Mouse (Mus musculus) embryonic facial prominence, embryonic 15.5 days (tissue): ENCODE measurements around the gene Nr2c2ap. TPM values are rescaled to one million over a fixed set of nuclear protein-coding genes. Genes with fewer than 3 reads are reported as not detected.

Experiments
- microRNA-seq: library from miRNA; unstranded; fragments of <30 nt; microRNA quantifications from one replicate; pipeline ENCODE4, GENCODE M21; 2016; ENCODE audit warnings: borderline number of aligned reads
- polyA plus RNA-seq: library from polyadenylated mRNA; unstranded; fragments of >200 nt; fragmentation: Nextera tagmentation; extraction: Ambion mirVana; gene quantifications from 2 replicates; pipeline ENCODE4 v1.2.1, GENCODE M21; 2015

The Nr2c2ap gene
- polyA plus RNA-seq, 1 experiment from 2014 or later, result 33.0 TPM

Small RNA genes lying within 50 kb of the gene (microRNA-seq; reads per million reads assigned to microRNA genes)
- gene Mir7066, result not detected

Other genes starting within 250 kb of the Nr2c2ap start
- gene Cilp2, start 243.6 kb upstream of the Nr2c2ap start, polyA plus RNA-seq, result 1.1 and 1.2 TPM in 2 replicates
- gene Tssk6, start 229.1 kb upstream of the Nr2c2ap start, polyA plus RNA-seq, result 3.6 and 4.0 TPM in 2 replicates
- gene Ndufa13, start 228.8 kb upstream of the Nr2c2ap start, polyA plus RNA-seq, result 178 and 188 TPM in 2 replicates
- 4.0 and 5.3 TPM in 2 replicates for gene Yjefn3, start 228.6 kb upstream of the Nr2c2ap start, polyA plus RNA-seq
- 43.6 and 49.8 TPM in 2 replicates for gene Gatad2a, start 134.9 kb upstream of the Nr2c2ap start, polyA plus RNA-seq
- 52.7 and 61.3 TPM in 2 replicates for gene Mau2, start 88.6 kb upstream of the Nr2c2ap start, polyA plus RNA-seq
- gene Sugp1, start 88.5 kb upstream of the Nr2c2ap start, polyA plus RNA-seq, result 44.3 and 45.1 TPM in 2 replicates
- 1.4 and 2.1 TPM in 2 replicates for gene Tm6sf2, start 58.4 kb upstream of the Nr2c2ap start, polyA plus RNA-seq
- gene Hapln4, start 47.9 kb upstream of the Nr2c2ap start, polyA plus RNA-seq, result 0.43 and 0.56 TPM in 2 replicates
- gene Ncan, start 10.5 kb upstream of the Nr2c2ap start, polyA plus RNA-seq, result 0.79 and 1.5 TPM in 2 replicates
- 18.9 and 22.2 TPM in 2 replicates for gene Rfxank, start 7.8 kb downstream of the Nr2c2ap start, polyA plus RNA-seq
- 55.3 and 65.4 TPM in 2 replicates for gene Borcs8, start 8.2 kb downstream of the Nr2c2ap start, polyA plus RNA-seq
- gene Mef2b, start 8.4 kb downstream of the Nr2c2ap start, polyA plus RNA-seq, result 9.1 and 12.4 TPM in 2 replicates
- 76.4 and 77.3 TPM in 2 replicates for gene Tmem161a, start 41.0 kb downstream of the Nr2c2ap start, polyA plus RNA-seq
- gene Slc25a42, start 81.0 kb downstream of the Nr2c2ap start, polyA plus RNA-seq, result 6.7 and 8.9 TPM in 2 replicates
- 31.7 and 32.5 TPM in 2 replicates for gene Sugp2, start 102.9 kb downstream of the Nr2c2ap start, polyA plus RNA-seq
- 30.5 and 31.1 TPM in 2 replicates for gene Armc6, start 103.1 kb downstream of the Nr2c2ap start, polyA plus RNA-seq
- 43.2 and 49.4 TPM in 2 replicates for gene Homer3, start 151.5 kb downstream of the Nr2c2ap start, polyA plus RNA-seq
- gene Ddx49, start 171.2 kb downstream of the Nr2c2ap start, polyA plus RNA-seq, result 50.2 and 52.1 TPM in 2 replicates
- 377 and 397 TPM in 2 replicates for gene Cope, start 171.2 kb downstream of the Nr2c2ap start, polyA plus RNA-seq
- gene Cers1, start 184.4 kb downstream of the Nr2c2ap start, polyA plus RNA-seq, result 8.9 and 9.3 TPM in 2 replicates
- gene Gdf1, start 198.5 kb downstream of the Nr2c2ap start, polyA plus RNA-seq, result 1.7 and 2.6 TPM in 2 replicates
- 18.6 and 21.2 TPM in 2 replicates for gene Upf1, start 221.9 kb downstream of the Nr2c2ap start, polyA plus RNA-seq
- 5.1 and 7.3 TPM in 2 replicates for gene Comp, start 242.2 kb downstream of the Nr2c2ap start, polyA plus RNA-seq